Mouse (Mus musculus) mesoderm, embryonic 11.5 days (tissue): ENCODE measurements around the gene Bfsp2.
"Not testable (repeated sequence)": the region's sequence is repeated elsewhere in the genome, so short reads cannot be mapped to it uniquely, and the experiment has no call there.

Source experiments
- DNase-seq: peaks from one replicate; pipeline ENCODE4 v3.0.0-alpha.2; 2012; ENCODE audit warnings: low read depth, low spot score

The Bfsp2 gene

DNA sequence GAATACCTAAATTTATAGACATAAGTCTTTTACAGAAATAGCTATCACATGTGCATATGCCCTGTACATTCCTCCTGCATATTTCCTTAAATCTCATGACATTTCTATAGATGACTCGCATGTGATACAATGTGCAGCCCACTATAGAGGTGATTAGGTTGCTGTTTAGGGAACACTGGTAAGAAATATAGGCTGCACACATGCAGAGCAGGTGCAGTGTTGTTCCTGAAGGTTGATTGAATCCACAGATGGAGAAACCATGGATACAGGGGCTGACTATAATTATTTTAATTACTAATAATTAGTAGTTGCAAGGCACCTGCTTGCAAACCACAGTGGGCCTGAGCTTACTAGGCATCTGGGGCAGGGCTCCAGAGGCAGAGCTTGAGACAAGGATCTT is 48.5 kb downstream of the Bfsp2 start:
- no peak for DNase-seq

DNA sequence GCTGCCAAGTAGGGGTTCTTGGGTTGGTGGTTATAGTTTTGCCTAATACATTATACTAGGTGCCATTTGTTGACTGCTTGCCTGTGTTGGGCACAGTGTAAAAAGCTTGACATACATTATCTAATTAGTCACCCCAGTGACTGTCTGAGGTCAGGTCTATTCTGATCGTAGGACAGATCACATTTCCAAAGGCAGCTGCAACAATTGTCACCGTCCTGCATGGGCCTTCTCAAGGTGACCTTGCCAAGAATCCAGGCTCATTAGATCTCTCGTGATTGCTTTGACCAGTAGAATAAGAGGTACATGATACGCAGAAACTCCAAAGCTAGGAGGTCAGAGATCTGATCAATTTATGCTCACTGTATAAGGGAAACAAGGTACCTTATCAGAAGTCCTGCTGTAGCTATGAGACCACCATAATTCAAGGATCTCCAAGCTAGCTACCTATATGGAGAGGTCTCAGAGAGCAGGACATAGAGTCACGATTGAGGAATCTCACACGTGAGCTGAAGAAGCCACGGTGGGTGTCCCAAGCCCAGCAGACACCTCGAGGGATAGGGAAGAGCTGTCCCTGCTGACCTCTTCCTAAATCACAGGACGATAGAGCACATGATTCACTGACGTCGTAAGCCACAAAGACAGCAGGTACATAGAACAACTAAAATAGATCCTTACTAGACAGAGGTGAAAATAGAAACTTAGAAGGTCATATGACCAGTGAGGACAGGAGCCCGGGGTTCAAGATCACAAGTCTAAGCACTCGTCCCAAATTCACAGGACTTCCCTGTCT is 49.6 kb downstream of the Bfsp2 start:
- DNase-seq: no peak

DNA sequence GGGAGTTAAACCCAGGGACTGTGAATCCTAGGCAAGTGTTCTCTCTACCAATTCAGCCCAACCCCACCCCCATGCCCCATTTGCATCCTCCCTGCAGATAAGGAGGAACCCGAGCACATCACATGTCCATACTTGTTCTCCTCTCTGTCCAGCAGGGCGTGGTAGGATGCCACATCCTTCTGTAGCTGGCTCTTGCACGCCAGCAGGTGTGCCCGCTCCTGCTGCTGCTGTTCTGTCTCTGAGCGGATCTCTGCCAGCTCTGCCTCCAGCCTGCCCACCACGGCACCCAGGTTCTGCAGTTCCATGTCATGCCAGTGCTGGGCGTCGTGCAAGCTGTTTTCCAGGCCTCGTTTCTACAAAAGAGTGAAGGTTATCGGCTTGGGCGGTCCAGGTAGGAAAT is 53.8 kb downstream of the Bfsp2 start:
- DNase-seq: no peak

DNA sequence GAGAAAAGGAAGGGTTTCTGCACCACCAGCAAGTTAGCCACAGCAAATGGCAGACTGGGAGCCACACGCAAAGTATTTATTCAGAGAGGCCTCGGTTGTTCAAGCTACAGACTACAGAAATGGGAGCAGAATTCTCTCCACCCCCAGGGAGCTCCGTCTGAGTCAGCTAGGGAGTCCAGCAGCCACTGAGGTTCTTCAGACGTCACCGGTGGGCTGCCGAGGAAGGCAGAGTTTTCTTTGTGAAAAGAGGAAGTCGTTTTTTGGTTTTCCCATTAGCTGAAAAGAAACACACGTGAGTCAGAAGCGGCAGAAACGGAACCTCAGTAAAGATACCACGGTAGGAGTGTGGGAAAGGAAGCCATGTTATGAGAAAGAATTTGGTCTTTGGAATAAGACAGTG is 55.4 kb downstream of the Bfsp2 start:
- DNase-seq: no peak

DNA sequence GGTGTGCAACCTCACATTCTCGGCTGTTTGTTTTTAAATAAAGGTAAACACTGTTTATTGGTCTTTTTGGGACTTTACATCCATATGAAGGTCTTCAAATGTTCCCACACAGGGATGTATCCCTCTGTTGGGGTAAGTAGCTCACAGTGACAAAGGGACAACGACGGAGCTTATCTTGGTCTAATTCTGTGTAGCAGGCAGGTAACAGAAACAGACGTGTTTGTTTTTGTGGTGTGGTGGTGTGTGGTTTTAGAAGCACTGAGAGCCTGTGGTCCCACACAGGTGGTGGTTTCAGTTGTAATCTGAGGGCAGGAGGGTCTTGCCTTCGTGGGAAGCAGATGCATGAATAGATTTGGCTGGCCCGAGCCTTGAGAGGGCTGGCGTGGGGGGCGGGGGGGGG is 56.3 kb downstream of the Bfsp2 start:
- no peak for DNase-seq

DNA sequence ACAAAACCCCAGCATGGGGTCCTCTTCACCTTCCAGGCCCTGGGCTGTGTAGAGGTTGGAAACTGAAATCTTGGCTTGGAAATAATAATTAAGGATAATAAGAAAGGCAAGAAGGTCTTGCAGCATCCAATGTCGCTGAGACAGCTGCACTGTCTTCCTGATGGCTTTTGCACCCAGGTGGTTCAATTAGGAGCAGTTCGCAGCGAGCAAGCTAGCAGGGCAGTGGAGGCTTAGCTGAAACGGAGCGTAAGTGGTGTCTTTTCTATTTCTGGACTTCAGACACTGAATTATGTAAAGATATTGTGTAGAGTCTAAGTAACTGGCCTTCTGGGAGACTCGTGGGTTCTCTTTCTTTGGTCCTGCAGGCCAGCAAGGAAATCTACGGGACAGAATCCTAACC is 56.8 kb downstream of the Bfsp2 start:
- DNase-seq: no peak

DNA sequence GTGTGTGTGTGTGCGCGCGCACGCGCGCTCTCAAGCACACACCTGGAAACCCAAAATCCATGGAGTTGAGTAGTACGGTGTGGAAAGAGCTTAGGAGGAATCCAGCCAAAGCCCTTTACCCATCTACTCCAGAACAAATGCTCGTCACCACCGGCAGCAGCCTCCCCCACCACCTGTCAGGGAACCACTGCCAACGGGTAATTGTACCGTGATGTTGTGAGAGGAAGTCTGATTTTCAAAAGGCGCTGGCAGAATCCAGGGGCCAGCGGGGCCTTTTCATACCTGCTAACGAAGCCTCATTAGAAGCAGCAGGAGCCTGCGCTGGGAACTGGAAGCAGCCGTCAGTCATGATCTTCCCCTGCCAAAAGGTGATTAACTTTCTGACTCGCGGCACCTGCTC is 57.4 kb downstream of the Bfsp2 start:
- DNase-seq: no peak

DNA sequence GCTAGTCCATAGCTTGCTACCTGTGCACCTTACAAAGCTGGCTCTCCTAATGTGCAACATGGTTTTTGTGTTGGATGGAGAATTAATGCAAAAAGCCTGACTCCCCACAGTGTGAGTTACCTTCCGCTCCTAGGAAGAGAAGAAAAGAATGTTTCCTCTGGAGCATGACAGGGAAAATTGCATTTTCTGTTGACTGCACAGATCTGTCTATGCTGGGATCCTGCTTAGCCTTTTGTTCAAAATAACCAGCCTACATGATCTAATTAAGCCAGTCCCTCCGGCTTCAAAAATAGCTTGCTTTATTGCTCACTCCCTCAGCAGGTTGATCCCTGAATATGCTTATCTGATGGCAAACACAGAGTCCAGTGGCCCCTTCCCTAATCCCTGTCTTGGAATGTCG is 59.4 kb downstream of the Bfsp2 start:
- no peak for DNase-seq

DNA sequence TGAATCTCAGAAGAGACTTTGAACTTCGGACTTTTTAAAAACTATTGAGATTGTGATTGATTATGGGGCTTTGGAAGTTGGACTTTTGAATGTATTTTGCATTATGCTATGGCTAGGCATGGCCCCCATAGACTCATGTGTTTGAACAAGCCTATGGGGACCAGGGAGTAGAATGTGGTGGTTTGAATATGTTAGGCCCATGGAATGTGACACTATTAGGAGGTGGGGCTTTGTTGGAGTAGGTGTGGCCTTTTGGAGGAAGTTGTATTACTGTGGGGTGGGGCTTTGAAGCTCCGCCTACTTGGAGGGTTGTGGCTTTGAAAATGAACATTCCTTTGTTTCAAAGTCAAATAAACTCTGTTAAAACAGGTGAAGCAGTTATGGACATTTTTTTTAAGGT is 61.4 kb downstream of the Bfsp2 start:
- no peak for DNase-seq

DNA sequence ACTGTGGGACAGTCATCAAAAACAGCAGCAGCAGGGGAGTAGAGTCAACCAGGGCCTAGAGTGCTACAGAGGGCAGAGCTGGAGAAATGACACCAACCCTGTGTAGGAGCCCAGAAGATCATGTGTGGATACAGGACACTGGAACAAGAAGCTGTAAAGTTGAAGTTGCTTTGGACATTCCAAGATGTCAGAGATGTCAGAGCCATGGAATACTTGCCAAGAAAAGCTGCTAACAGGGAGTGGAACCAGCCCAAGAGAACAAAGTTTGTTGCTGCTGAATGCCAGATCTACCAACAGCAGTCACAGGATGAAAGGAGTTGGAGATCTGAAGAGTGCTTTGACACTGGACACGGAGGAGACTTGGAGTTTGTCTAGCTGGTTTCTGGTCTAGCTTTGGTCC is 62.0 kb downstream of the Bfsp2 start:
- not testable (repeated sequence) for DNase-seq

DNA sequence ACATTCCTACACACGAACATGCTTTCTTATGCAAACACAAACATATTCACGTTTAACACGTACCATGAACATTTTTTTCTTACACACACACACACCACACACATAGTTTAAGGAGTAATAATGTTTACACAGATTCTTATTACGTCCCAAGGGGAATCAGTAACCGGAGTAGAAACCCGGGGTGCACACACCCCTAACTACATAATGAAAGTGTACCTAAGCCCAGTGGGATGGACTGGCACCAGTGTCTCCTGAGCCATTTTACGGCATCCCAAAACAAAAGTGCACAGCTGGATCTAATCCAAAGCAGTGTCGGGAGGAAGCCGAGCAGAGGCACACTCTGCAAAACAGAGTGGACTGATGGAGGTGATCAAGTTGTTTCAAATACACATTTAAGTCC is 66.8 kb downstream of the Bfsp2 start:
- no peak for DNase-seq

DNA sequence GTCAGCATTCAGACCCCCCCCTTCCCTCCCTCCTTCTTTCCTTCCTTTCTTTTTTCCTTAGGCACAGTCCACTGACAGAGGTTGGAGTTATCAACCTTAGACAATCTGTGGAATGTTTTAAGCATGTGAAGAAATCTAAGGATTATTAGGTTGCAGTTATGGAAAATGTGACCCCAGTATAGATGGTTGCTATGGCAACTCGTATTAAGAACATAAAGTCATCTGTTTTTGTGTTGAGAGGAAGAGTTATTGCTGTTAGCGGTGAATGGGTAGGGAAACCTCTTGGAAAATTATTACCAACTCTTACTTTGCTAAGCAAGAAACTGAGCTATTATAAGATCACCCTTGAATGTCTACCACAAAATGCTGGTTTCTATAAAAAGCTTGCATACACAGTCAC is 71.1 kb downstream of the Bfsp2 start:
- no peak for DNase-seq

DNA sequence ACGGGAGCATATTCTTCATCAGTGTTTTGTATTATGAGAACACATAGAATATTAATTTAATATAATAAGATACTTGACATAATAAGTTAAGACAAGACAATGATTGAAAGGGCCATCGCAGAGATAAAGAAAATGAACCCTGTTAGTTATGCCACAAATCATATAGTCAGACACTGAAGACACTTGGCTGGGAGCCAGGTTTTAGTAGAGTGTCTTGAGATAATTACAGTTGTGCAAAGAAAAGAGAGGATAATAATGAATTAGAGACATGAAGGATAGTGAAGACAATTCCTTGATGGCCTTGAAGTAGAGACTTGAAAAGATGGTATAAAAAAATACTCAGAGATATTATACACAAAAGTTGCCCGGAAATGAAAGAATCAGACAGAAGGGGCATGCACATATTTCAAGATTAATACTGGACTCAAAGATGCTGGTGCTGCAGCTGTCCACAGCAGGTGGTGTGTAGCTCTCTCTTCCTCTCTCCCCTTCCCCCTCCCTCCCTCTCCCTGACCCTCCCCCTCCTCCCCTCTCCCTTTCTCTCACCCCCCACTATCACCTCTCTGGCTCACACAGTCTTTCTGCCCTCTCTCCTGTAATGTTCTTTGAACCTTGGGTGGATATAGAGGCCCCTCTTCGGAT is 72.0 kb downstream of the Bfsp2 start:
- DNase-seq: peak; percentile 45

DNA sequence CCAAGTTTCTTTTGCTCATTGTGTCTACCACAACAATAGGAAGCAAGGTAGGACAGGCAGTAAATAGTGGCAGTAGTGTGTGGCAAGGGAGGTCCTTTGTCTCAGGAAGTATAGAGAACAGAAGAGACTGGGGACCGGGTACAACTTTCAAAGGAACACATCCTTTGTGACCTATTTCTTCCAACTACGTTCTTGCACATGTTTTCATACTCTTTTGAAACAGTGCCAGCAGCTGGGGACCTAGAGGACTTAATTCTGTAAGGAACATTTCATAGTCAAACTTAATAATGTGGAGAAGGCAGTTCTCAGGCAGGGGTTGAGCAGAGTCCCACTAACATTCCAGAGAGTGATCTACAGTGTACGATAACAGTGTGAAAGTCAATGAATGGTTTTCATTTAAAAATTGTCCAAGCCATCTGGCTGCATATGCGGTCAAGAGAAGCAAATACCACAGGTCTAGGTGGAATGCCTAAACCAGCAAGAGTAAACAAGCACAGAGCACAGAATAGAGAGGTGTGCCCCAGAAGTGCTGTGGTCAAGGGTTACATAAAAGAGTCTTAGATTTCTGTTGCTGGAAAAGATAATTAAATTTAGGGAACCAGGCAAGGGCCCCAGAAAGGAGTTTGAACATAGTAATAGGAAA is 76.8 kb downstream of the Bfsp2 start:
- DNase-seq: no peak

DNA sequence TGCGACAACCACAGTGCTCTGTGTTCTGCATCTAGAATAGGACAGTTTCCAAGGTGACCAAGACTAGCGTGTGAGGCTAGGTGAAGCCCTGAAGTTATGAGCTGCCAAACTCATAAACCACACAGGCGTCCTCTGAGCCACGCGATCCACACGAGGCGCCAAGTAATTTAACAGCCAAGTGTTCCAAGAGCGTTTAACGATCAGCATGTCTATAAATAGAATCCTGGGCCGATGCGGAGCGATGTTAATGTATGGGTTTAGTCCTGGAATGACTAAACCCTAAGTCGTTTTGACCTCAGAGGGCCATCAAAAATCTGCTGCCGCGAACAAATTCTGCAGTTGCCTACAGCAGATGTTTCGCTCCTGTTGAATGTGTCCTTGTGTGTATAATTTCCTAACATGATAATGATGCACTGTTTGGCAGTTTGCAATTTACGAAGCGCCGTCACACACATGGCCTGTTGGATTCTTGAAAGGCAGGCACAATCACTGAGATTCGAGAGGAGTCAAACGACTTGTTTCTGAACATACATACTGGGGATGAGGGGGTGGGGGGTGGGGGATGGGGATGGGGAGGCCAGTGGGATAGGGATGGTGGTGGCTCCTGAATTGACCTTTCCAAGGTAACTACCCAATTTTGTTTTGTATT is 81.6 kb downstream of the Bfsp2 start:
- no peak for DNase-seq

DNA sequence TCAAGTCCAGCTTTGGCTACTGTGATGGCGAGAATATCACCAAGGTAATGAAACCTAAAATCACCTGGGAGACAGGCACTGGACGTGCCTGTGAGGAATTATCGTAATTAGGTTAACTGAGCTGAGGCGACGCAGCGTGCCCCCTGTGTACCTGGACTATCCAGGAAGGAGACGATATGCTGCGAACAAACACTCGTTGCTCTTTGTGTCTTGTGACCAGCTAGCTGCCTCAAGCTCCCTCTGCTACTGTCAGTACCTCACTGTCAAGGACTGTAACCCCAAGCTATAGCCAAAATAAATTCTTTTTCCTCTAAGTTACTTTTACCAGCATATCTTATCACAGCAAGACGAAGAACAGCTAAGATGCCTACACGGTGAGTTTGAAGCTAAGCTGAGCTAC is 87.0 kb downstream of the Bfsp2 start:
- no peak for DNase-seq

DNA sequence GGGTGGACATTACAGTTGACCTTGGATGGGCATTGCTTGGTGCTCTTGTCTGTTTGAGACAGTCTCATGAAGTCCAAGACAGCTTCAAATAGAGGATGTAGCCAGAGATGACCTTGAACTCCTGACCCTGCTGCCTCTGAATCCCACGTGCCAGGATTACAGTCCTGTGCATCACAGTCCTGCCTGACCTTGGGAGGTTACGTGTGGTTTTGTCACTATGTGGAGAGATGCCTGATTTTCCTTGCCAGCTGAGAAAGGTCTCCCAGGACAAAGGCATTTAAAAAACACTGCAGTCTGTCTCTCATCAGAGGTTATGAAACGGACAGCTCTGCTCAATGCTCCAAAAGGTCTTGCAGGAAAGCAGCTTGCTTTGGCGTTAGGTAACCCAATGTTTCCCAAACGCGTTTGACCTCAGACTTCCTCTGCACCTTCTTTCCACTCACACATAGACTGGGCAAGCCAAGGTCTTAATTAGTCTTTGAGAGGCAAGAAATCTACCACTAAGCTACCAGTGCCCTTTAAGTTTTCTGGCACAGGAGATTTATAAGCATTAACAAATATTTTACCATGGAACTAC is 88.3 kb downstream of the Bfsp2 start:
- no peak for DNase-seq

DNA sequence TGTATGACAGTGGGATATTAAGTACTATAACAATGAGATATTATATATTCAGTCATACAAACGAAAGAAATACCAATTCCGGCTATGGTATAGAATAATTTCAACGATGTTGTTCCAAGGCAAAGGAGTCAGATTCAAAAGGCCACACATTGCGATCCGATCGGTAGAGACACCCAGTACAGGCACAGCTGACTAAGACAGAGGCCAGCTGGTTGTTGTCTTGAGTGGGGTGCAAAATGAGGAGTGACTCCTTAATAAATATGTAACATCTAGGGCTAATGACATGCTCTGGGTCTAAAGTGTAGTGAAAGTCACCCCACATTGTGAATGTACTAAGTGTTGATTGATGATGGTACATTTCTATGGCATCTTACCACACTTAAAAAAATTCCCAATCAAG is 91.0 kb downstream of the Bfsp2 start:
- DNase-seq: no peak

DNA sequence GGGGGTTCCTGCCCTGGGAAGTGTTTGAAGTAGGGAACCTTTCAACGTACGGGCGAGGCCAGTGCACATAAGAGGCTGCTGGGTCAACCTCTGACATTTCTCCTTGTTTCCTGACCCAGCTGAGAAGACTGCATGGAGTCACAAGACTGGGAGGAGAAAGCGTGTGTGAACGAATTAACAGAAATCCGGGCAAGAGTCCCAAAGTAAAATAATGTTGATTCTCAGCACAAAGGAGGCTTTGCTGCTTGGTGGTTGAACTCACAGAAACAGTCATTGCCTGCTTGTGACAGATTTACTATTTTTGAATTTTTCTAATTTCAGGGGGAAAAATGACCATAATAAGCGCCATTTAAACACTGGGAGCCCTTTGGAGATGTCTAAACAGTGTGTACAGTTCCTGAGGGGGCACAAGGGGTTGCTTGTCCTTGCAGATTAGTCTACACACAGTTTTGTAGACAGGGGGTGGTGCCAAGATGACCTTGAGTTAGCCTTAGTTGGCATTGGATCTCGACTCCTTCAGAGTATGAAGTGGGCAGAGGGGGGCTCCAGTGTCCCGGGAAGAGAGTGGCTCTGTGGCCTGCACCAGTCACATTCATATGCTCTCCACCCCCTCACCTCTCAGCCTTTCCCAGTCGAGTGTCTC is 93.1 kb downstream of the Bfsp2 start:
- no peak for DNase-seq

DNA sequence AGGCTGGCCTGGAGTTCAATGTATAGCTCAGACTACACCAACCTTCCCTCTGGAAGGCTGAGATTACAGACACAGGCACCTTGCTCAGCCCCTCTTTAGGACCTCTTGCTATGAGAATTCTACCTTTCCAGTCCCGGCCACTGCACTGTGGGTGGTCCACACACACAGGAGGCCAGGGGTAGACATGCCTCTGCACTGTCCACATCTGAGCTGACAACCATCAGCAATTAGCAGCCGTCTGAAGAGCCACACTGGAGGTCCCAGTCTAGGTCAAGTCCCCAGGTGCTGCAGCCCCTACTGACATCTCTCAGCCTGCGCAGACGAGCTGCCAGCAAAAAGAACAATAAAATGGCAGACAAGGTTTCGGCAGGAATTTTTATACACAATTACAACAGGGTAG is 93.6 kb downstream of the Bfsp2 start:
- no peak for DNase-seq

DNA sequence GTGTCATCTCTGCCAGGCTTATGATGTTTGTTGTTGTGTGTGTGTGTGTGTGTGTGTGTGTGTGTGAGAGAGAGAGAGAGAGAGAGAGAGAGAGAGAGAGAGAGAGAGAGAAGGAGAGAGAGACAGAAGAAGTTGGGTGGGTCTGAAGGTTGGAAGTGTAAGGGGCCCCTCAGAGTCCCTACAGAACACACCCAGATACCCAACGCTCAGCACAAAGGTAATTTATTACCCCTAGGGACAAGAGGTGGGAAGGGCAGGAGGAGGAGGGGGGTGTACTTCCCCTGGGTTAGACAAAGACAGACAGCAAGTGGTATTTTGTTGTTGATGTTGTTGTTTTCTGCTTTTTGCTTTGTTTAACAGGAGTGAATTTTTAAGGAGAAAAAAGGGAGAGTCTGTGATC is 94.6 kb downstream of the Bfsp2 start:
- DNase-seq: no peak
